Mouse (Mus musculus) kidney, embryonic 14.5 days (tissue): ENCODE measurements at regions not wholly inside any gene's neighbourhood (a gene's known extent, or its start where the extent isn't known, plus 50 kb on each side); places are given as distances from the start of the nearest gene placed in this dataset.

Source experiments
- ATAC-seq: fragments of 200-750 bp; cut with Nextera tagmentation; 2 replicates; pipeline ENCODE4 v1.8.0; 2017; ENCODE audit warnings: moderate number of reproducible peaks, mild to moderate bottlenecking, moderate TSS enrichment, moderate library complexity; ENCODE audit not compliant: low FRiP score, low TSS enrichment
- H3K27ac ChIP-seq: fragments of 300-500 bp; sonication (generic); 2 replicates; pipeline ENCODE4 v1.5.1; 2014; ENCODE audit warnings: low read depth, mild to moderate bottlenecking, low read length, moderate library complexity, mixed read lengths
- H3K27me3 ChIP-seq: fragments of 300-500 bp; sonication (generic); 2 replicates; pipeline ENCODE4 v1.6.1; 2014; ENCODE audit warnings: mild to moderate bottlenecking, low read length; ENCODE audit not compliant: control insufficient read depth, insufficient read depth
- H3K36me3 ChIP-seq: fragments of 300-500 bp; sonication (generic); 2 replicates; pipeline ENCODE4 v1.6.1; 2014; ENCODE audit warnings: low read length, mixed read lengths; ENCODE audit not compliant: control insufficient read depth, insufficient read depth
- H3K4me1 ChIP-seq: fragments of 300-500 bp; sonication (generic); 2 replicates; pipeline ENCODE4 v1.6.1; 2014; ENCODE audit warnings: low read length, mixed read lengths; ENCODE audit not compliant: control insufficient read depth, insufficient read depth
- H3K4me2 ChIP-seq: fragments of 300-500 bp; sonication (generic); replicated peaks from 2 replicates; pipeline ENCODE4 v1.6.1; 2014; ENCODE audit warnings: low read depth, mild to moderate bottlenecking, low read length
- H3K4me3 ChIP-seq: fragments of 300-500 bp; sonication (generic); 2 replicates; pipeline ENCODE4 v1.5.1; 2014; ENCODE audit warnings: mild to moderate bottlenecking, low read length
- H3K9ac ChIP-seq: fragments of 300-500 bp; sonication (generic); 2 replicates; pipeline ENCODE4 v1.6.1; 2014; ENCODE audit warnings: low read depth, mild to moderate bottlenecking, low read length, moderate library complexity
- H3K9me3 ChIP-seq: fragments of 300-500 bp; sonication (generic); 2 replicates; pipeline ENCODE4 v1.6.1; 2016; ENCODE audit warnings: low read length; ENCODE audit not compliant: control insufficient read depth
- WGBS: fragments of 180-500 bp; shearing (Covaris S2); extraction: QIAGEN DNeasy Blood & Tissue Kit; methylation state at CpG from one replicate; pipeline ENCODE4 v1.1.7; 2014; 5-methylcytosine and 5-hydroxymethylcytosine counted together

DNA sequence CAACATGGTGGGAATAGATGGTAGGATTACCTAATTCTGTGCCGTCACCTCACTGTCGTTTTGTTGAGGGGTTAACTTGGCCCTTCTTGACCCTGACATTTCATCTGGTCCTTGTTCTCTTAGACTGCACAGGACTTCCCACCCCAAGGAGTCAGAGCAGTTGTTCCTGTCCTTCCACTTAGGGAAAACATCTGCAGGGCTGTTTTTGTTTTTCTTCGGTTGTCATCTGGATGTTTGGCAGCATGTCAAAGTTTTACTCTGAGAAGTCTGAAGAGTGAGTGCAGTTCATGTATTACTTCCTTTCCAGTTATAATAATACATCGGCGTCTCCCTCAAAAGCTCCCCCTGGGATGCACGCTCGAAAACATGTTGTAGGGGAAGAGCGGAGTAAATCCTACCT lies 376.8 kb downstream of the Rnd3 start:
- Histone ChIP-seq H3K9me3 (no peaks in the 10 kb centered on the region), H3K4me2 (no peak overlapping the region), H3K4me3 (no peak overlapping the region), H3K27me3 (no peaks in the 10 kb centered on the region), H3K27ac (no peak overlapping the region), H3K4me1 (no peaks in the 10 kb centered on the region), H3K36me3 (no peaks in the 10 kb centered on the region), H3K9ac (no peak overlapping the region)
- WGBS = 65% methylated on average over 8 of the region's 8 CpGs
- no peak for ATAC-seq

DNA sequence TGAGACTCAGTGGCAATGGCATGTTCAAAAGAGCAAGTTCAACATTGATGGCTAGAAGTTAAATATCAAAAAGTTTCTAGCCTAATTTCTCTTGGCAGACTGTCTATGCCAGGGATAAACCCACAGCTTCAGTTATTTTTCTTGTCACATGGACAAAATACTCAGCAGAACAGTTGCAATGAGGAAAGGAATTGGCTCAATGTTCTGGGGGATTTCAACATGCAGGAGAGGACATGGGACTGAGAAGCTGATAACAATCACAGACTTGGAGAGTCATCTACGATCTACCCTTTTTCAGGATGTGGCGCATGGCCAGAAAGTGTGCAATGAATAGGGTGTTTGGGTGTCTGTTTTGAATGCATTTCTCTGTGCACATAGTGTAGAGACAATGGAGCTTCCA lies 389.9 kb downstream of the Rnd3 start:
- Histone ChIP-seq H3K27ac (no peak overlapping the region), H3K27me3 (no peaks in the 10 kb centered on the region), H3K9ac (no peak overlapping the region), H3K36me3 (no peaks in the 10 kb centered on the region), H3K4me1 (no peaks in the 10 kb centered on the region), H3K4me2 (no peak overlapping the region), H3K4me3 (no peak overlapping the region), H3K9me3 (no peaks in the 10 kb centered on the region)
- ATAC-seq = no peak
- WGBS = 83% methylated on average over 2 of the region's 2 CpGs

DNA sequence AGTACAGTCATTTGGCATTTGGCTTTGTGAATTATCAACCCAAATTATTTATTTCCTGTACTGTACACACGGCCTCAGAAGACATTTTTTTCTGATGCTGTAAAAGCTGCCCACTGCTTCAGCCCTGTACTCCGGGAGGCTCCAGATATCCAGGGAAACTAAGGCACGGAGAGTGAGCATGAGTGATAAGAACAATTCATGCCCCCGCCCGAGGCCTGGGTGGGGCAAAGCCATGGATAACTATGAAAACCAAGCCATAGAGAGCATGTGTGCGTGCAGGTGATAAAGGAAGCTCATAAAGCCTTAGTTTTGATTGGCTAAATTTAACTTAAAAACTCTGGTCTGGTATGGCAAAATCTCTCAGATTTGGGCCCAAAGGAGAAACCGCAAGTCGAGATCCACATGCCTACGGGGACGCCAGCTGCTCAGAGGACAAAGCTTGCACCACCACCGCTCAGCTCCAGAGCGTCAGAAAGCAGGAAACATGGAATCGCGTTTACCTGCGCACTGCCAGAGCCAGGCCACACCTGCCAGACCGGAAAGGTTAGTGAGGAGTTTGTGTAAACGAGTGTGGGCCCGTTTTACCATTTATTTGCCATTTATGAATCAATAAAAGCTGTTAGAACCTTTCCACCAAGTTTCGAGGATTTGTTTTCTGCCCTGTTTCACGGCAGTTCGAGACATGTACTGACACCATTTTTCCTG lies 390.9 kb downstream of the Rnd3 start:
- Histone ChIP-seq H3K9me3 (no peaks in the 10 kb centered on the region), H3K27ac (no peak overlapping the region), H3K27me3 (no peaks in the 10 kb centered on the region), H3K4me3 (no peak overlapping the region), H3K4me2 (no peak overlapping the region), H3K9ac (no peak overlapping the region), H3K36me3 (no peaks in the 10 kb centered on the region), H3K4me1 (no peaks in the 10 kb centered on the region)
- no peak for ATAC-seq
- WGBS = 88% methylated on average over 21 of the region's 21 CpGs

DNA sequence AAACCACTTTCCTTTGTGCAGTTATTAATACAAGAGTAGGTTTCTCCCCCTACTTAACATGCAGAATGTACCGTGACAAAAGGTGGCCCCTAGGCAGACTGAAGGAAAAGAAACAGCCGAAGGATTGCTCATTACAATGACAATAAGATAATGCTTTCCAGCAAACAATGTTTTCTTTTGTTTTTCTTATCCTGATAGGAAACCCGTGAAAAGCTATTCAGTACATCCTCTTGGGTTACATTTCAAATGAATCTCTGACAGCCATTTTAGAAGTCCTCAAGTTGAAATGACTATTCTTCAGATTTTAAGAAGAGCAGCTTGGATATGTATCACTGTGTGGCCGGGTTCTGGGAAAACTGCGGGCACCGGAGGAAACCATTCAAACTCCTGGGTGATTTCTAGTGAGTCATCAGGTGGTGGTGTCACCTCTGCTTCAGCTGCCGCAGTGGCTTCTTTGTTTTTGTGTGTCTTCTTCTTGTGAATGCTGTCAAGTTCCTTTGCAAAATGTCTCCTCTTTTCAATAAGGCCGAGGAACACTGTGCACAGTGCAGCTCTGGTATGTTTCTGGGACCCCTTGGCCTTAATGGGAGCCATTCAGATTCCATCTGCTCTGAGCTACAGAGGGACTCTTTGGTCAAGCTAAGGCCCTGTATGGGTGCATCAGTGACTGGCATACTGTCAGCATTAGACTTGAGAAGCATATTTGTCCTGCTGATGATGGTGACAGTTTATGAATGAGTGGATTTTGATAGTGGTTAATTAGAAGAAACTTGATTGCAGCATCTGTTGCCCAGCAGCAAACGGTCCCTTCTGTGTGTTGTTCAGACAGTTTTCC lies 393.1 kb downstream of the Rnd3 start:
- H3K4me3 ChIP-seq = no peak overlapping the region
- no peaks in the 10 kb centered on the region for H3K36me3 ChIP-seq
- H3K4me1 ChIP-seq = no peaks in the 10 kb centered on the region
- no peak overlapping the region for H3K4me2 ChIP-seq
- H3K27me3 ChIP-seq = no peaks in the 10 kb centered on the region
- WGBS = 71% methylated on average over 9 of the region's 9 CpGs
- H3K9me3 ChIP-seq = no peaks in the 10 kb centered on the region
- H3K27ac ChIP-seq = no peak overlapping the region
- no peak for ATAC-seq
- H3K9ac ChIP-seq = no peak overlapping the region

DNA sequence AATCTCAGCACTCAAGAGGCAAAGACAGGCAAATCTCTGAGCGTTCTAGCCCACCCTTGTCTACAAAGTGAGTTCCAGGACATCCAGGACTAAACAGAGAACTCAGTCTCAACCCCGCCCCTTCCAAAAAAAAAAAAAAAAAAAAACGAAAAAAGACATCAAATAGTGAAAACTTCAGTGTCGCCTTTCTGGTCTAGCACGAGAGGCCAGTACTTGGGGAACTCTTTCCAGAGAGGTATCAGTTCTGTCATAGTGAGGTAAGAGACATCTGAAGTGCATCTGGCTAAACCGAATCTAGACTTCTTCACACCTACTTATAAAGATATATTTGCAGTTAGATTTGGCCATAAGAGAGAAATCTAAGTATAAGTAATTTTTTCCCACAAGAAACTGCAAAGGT lies 393.8 kb downstream of the Rnd3 start:
- Histone ChIP-seq H3K36me3 (no peaks in the 10 kb centered on the region), H3K4me3 (no peak overlapping the region), H3K9ac (no peak overlapping the region), H3K4me1 (no peaks in the 10 kb centered on the region), H3K4me2 (no peak overlapping the region), H3K27ac (no peak overlapping the region), H3K9me3 (no peaks in the 10 kb centered on the region), H3K27me3 (no peaks in the 10 kb centered on the region)
- WGBS = 74% methylated on average over 6 of the region's 6 CpGs
- no peak for ATAC-seq

DNA sequence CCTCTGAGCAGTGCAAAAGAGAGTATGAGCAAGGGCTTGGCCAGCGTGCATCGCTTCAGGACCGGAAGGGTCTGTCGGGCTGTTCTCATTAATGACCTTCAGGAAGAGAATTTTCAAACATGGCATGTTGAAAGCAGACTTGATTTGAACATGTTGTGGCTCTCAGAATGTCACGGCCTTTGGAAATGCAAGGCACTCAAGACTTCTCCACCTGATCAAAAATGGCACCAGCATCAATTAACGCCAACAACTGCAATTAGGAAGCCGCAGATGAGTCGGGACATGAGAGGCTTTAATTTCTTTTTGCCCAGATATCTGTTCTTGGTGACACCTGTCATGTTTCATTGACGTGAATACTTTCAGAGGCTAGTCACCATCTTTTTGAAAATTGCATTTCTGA lies 396.5 kb downstream of the Rnd3 start:
- Histone ChIP-seq H3K4me2 (no peak overlapping the region), H3K27me3 (no peaks in the 10 kb centered on the region), H3K4me1 (no peaks in the 10 kb centered on the region), H3K9me3 (no peaks in the 10 kb centered on the region), H3K27ac (no peak overlapping the region), H3K36me3 (no peaks in the 10 kb centered on the region), H3K9ac (no peak overlapping the region), H3K4me3 (no peak overlapping the region)
- WGBS = 86% methylated on average over 9 of the region's 9 CpGs
- no peak for ATAC-seq

DNA sequence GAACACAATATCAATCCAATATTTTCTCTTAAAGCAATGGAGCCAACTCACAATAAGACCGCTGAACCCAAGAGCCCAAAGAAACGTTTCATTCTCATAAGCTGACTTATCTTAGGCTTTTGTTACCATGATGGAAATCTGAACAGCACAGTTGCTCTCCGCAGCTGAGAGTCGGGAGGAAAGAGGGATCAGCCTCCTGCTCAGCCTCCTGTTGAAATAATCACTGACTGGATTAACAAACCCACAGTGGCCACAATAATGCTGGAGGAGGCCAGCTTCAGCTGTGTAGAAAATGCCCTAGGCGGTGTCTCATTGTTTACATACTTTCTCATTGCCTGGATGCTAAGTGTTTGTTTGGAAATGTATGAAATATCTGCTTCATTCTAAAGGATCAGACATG lies 398.1 kb downstream of the Rnd3 start:
- Histone ChIP-seq H3K36me3 (no peaks in the 10 kb centered on the region), H3K4me3 (no peak overlapping the region), H3K27me3 (no peaks in the 10 kb centered on the region), H3K4me2 (no peak overlapping the region), H3K9ac (no peak overlapping the region), H3K4me1 (no peaks in the 10 kb centered on the region), H3K27ac (no peak overlapping the region), H3K9me3 (no peaks in the 10 kb centered on the region)
- WGBS = 84% methylated on average over 5 of the region's 5 CpGs
- no peak for ATAC-seq

DNA sequence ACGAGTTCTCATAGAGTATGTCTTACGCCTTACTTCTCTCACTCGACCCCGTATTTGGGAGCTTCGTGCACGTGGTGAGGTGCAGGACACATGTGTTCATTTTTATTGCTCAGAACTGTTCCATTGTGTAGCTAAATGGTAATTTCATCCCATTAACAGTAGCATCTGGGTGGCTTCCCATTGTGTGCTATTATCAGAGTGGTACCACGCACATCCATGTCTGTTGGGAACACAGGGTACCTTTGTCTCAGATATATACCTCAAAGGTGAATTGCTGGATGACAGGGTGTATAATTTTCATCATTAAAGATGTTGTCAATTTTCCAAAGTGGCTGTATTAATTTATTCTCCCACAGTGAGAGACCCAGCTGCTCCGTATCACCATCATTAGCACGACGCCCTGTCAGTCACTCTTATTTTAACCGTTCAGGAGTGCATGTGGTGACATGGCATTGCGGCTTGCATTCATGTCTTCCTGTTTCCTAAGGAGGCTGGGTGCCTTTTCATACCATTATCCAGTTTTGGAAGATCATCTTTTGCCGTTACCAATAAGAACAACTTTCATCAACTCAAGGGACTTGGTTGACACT lies 404.2 kb downstream of the Rnd3 start:
- H3K9ac ChIP-seq = no peak overlapping the region
- H3K27ac ChIP-seq = no peak overlapping the region
- H3K36me3 ChIP-seq = no peaks in the 10 kb centered on the region
- H3K27me3 ChIP-seq = no peaks in the 10 kb centered on the region
- no peaks in the 10 kb centered on the region for H3K9me3 ChIP-seq
- no peak for ATAC-seq
- 91% methylated on average over 13 of the region's 13 CpGs for WGBS
- H3K4me2 ChIP-seq = no peak overlapping the region
- H3K4me3 ChIP-seq = no peak overlapping the region
- no peaks in the 10 kb centered on the region for H3K4me1 ChIP-seq

DNA sequence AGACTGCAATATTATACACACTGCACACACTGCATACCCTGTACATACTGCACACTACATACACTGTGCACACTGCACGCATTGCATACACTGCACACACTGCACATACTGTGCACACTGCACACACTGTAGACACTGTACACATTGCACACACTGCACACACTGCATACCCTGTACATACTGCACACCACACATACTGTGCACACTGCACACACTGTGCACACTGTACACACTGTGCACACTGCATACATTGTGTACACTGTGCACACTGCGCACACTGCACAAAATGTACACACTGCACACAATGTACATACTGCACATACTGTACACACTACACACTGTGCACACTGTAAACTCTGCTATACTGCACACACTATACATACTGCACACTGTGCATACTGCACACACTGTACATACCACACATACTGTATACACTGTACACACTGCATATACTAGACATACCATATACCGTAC lies 405.1 kb downstream of the Rnd3 start:
- no peaks in the 10 kb centered on the region for H3K36me3 ChIP-seq
- H3K9me3 ChIP-seq = no peaks in the 10 kb centered on the region
- 0 out of 2 replicates have a peak, but pooled peaks have one; percentile 52 for ATAC-seq
- WGBS = 97% methylated on average over 3 of the region's 3 CpGs
- H3K4me2 ChIP-seq = no peak overlapping the region
- no peaks in the 10 kb centered on the region for H3K27me3 ChIP-seq
- H3K4me1 ChIP-seq = peaks cover 2% of the 10 kb centered on the region; the same call in 1 of the 2 replicates
- no peak overlapping the region for H3K27ac ChIP-seq
- H3K4me3 ChIP-seq = no peak overlapping the region
- H3K9ac ChIP-seq = no peak overlapping the region
